Mouse (Mus musculus) spleen, adult 2 months (tissue): ENCODE results near the gene Nfkbid.

ENCODE experiments used
- CTCF ChIP-seq: fragments of 200-500 bp; IDR thresholded peaks from 2 replicates; pipeline ENCODE4 v1.5.1; 2011; ENCODE audit warnings: mild to moderate bottlenecking, inconsistent platforms; ENCODE audit not compliant: insufficient read depth, insufficient read length, insufficient replicate concordance; ENCODE audit errors: extremely low read depth
- POLR2A ChIP-seq: fragments of 200-500 bp; IDR thresholded peaks from 2 replicates; pipeline ENCODE4 v1.6.1; 2011; ENCODE audit warnings: low read depth, low read length, inconsistent platforms

DNA sequence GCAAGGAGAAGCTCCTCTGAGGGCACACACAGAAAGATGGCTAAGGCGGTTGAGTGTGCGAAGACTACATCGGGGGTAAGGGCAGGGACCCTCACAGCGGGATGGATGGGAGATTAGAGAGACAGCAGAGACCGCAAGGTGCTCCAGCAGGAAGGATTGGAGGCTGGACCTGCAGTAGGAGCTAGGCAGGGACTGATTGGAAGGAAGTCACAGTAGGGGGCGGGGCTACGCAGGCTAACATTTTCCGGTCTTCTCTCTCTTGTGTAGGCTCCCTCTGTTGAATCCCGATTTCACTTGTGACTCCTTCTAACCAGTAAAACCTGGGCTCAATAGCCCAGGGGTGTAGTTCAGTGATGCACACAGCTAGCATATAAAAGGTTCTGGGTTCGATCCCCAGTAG is 15.3 kb downstream of the Nfkbid start:
- TF ChIP-seq POLR2A: no peak
- no peak for TF ChIP-seq CTCF
